Mouse (Mus musculus): ENCODE results near the gene Acox2. TPM values are rescaled to one million over a fixed set of nuclear protein-coding genes. Genes with fewer than 3 reads are reported as not detected.

Acox2 gene
- polyA plus RNA-seq, 1 experiment from 2014 or later, result not detected

GRCm38 (mm10) chr14:8244211-8244611 lies 14.9 kb downstream of the Acox2 start:
- no peaks in the 10 kb centered on the region for H3K4me1 ChIP-seq (replicated peaks)
- WGBS, result 81% methylated on average over 5 of the region's 5 CpGs
- no peak overlapping the region for H3K4me3 ChIP-seq
- no peaks in the 10 kb centered on the region for H3K27me3 ChIP-seq
- no peak overlapping the region for H3K9ac ChIP-seq
- H3K4me2 ChIP-seq, result no peak overlapping the region
- H3K9me3 ChIP-seq, result no peaks in the 10 kb centered on the region
- no peak for ATAC-seq (ENCODE audit: low read depth)
- no peak overlapping the region for H3K27ac ChIP-seq (replicated peaks)
- H3K36me3 ChIP-seq, result no peaks in the 10 kb centered on the region

- 84% methylated on average over 8 of the region's 8 CpGs for WGBS
- 0 out of 2 replicates have a peak overlapping the region, but pooled peaks have one; percentile 26 for H3K9ac ChIP-seq
- ATAC-seq (ENCODE audit: low read depth), result no peak
Measured at GRCm38 (mm10) chr14:8243136-8243888, 15.8 kb downstream of the Acox2 start.

GRCm38 (mm10) chr14:8242388-8242920 lies 16.7 kb downstream of the Acox2 start:
- peak; percentile 71 for ATAC-seq (ENCODE audit: low read depth)
- H3K4me3 ChIP-seq, result no peak overlapping the region
- H3K9ac ChIP-seq, result peak overlapping the region; percentile 26; the same call in 1 of the 2 replicates
- H3K27ac ChIP-seq (replicated peaks), result no peak overlapping the region
- 57% methylated on average over 5 of the region's 5 CpGs for WGBS
- no peak overlapping the region for H3K4me2 ChIP-seq
- no peaks in the 10 kb centered on the region for H3K36me3 ChIP-seq
- H3K27me3 ChIP-seq, result no peaks in the 10 kb centered on the region
- no peaks in the 10 kb centered on the region for H3K9me3 ChIP-seq
- no peaks in the 10 kb centered on the region for H3K4me1 ChIP-seq (replicated peaks)

More at GRCm38 (mm10) chr14:8243136-8243888, 15.8 kb downstream of the Acox2 start:
- H3K27ac ChIP-seq (replicated peaks), result no peak overlapping the region
- no peaks in the 10 kb centered on the region for H3K27me3 ChIP-seq
- H3K4me2 ChIP-seq, result no peak overlapping the region
- H3K4me3 ChIP-seq, result no peak overlapping the region
- no peaks in the 10 kb centered on the region for H3K36me3 ChIP-seq
- H3K4me1 ChIP-seq (replicated peaks), result no peaks in the 10 kb centered on the region
- no peaks in the 10 kb centered on the region for H3K9me3 ChIP-seq

GRCm38 (mm10) chr14:8241816-8242215 lies 17.3 kb downstream of the Acox2 start:
- H3K4me1 ChIP-seq (replicated peaks), result no peaks in the 10 kb centered on the region
- no peaks in the 10 kb centered on the region for H3K36me3 ChIP-seq
- ATAC-seq (ENCODE audit: low read depth), result no peak
- H3K4me3 ChIP-seq, result no peak overlapping the region
- H3K4me2 ChIP-seq, result no peak overlapping the region
- H3K9ac ChIP-seq, result no peak overlapping the region
- no peaks in the 10 kb centered on the region for H3K9me3 ChIP-seq
- no peak overlapping the region for H3K27ac ChIP-seq (replicated peaks)
- H3K27me3 ChIP-seq, result no peaks in the 10 kb centered on the region

GRCm38 (mm10) chr14:8233252-8233651 lies 25.9 kb downstream of the Acox2 start:
- WGBS, result 73% methylated on average over 1 of the region's 1 CpGs

GRCm38 (mm10) chr14:8232155-8232910 lies 26.8 kb downstream of the Acox2 start:
- no peak for ATAC-seq (ENCODE audit: low read depth)
- H3K9ac ChIP-seq, result no peak overlapping the region
- no peaks in the 10 kb centered on the region for H3K9me3 ChIP-seq
- H3K4me2 ChIP-seq, result no peak overlapping the region
- H3K4me1 ChIP-seq (replicated peaks), result no peaks in the 10 kb centered on the region
- no peak overlapping the region for H3K4me3 ChIP-seq
- H3K36me3 ChIP-seq, result no peaks in the 10 kb centered on the region
- WGBS, result 89% methylated on average over 6 of the region's 6 CpGs
- H3K27me3 ChIP-seq, result no peaks in the 10 kb centered on the region
- H3K27ac ChIP-seq (replicated peaks), result no peak overlapping the region

More at GRCm38 (mm10) chr14:8233252-8233651, 25.9 kb downstream of the Acox2 start:
- Histone ChIP-seq H3K9me3 (no peaks in the 10 kb centered on the region), H3K36me3 (no peaks in the 10 kb centered on the region), H3K4me3 (no peak overlapping the region), H3K27ac (replicated peaks) (no peak overlapping the region), H3K27me3 (no peaks in the 10 kb centered on the region), H3K4me2 (no peak overlapping the region), H3K4me1 (replicated peaks) (no peaks in the 10 kb centered on the region), H3K9ac (no peak overlapping the region)
- ATAC-seq (ENCODE audit: low read depth), result no peak

- Histone ChIP-seq H3K4me3 (no peak overlapping the region), H3K27me3 (no peaks in the 10 kb centered on the region), H3K4me1 (replicated peaks) (no peaks in the 10 kb centered on the region), H3K9ac (no peak overlapping the region), H3K27ac (replicated peaks) (no peak overlapping the region), H3K9me3 (no peaks in the 10 kb centered on the region), H3K4me2 (no peak overlapping the region), H3K36me3 (no peaks in the 10 kb centered on the region)
- ATAC-seq (ENCODE audit: low read depth), result no peak
- WGBS, result 88% methylated on average over 9 of the region's 9 CpGs
Measured at GRCm38 (mm10) chr14:8229367-8230019, 29.7 kb downstream of the Acox2 start.

- WGBS, result 87% methylated on average over 2 of the region's 2 CpGs
- Histone ChIP-seq H3K4me3 (no peak overlapping the region), H3K9me3 (no peaks in the 10 kb centered on the region), H3K4me1 (replicated peaks) (peaks cover 3% of the 10 kb centered on the region), H3K27ac (replicated peaks) (no peak overlapping the region), H3K27me3 (no peaks in the 10 kb centered on the region), H3K9ac (no peak overlapping the region), H3K4me2 (no peak overlapping the region), H3K36me3 (peaks cover 16% of the 10 kb centered on the region)
- no peak for ATAC-seq (ENCODE audit: low read depth)
Measured at GRCm38 (mm10) chr14:8224805-8225204, 34.3 kb downstream of the Acox2 start.

- no peak for ATAC-seq (ENCODE audit: low read depth)
- H3K4me2 ChIP-seq, result no peak overlapping the region
- H3K4me3 ChIP-seq, result no peak overlapping the region
- H3K27me3 ChIP-seq, result no peaks in the 10 kb centered on the region
- H3K4me1 ChIP-seq (replicated peaks), result peaks cover 14% of the 10 kb centered on the region
- peaks cover 16% of the 10 kb centered on the region for H3K36me3 ChIP-seq
- H3K9ac ChIP-seq, result no peak overlapping the region
- H3K27ac ChIP-seq (replicated peaks), result no peak overlapping the region
- 91% methylated on average over 10 of the region's 10 CpGs for WGBS
- no peaks in the 10 kb centered on the region for H3K9me3 ChIP-seq
Measured at GRCm38 (mm10) chr14:8223506-8224293, 35.5 kb downstream of the Acox2 start.

- H3K9me3 ChIP-seq, result no peaks in the 10 kb centered on the region
- H3K27ac ChIP-seq (replicated peaks), result no peak overlapping the region
- 0 out of 2 replicates have a peak, but pooled peaks cover 1% of the 10 kb centered on the region for H3K27me3 ChIP-seq
- no peak for ATAC-seq (ENCODE audit: low read depth)
- peaks cover 22% of the 10 kb centered on the region for H3K4me1 ChIP-seq (replicated peaks)
- no peak overlapping the region for H3K4me2 ChIP-seq
- H3K36me3 ChIP-seq, result peaks cover 16% of the 10 kb centered on the region
- no peak overlapping the region for H3K9ac ChIP-seq
- H3K4me3 ChIP-seq, result no peak overlapping the region
- WGBS, result 95% methylated on average over 16 of the region's 16 CpGs
Measured at GRCm38 (mm10) chr14:8222561-8222960, 36.6 kb downstream of the Acox2 start.

- ATAC-seq (ENCODE audit: low read depth), result no peak
- Histone ChIP-seq H3K27me3 (peaks cover 13% of the 10 kb centered on the region), H3K4me3 (no peak overlapping the region), H3K36me3 (peaks cover 16% of the 10 kb centered on the region), H3K4me1 (replicated peaks) (peaks cover 29% of the 10 kb centered on the region), H3K9ac (no peak overlapping the region), H3K4me2 (no peak overlapping the region), H3K27ac (replicated peaks) (no peak overlapping the region), H3K9me3 (no peaks in the 10 kb centered on the region)
- 97% methylated on average over 2 of the region's 2 CpGs for WGBS
Measured at GRCm38 (mm10) chr14:8220912-8221311, 38.2 kb downstream of the Acox2 start.

Data from neural tube, embryonic 13.5 days (tissue).